Mouse (Mus musculus): ENCODE data around the gene Gm49450. TPM values are rescaled to one million over a fixed set of nuclear protein-coding genes. Genes with fewer than 3 reads are reported as not detected.
"Not testable (repeated sequence)": the region's sequence is repeated elsewhere in the genome, so short reads cannot be mapped to it uniquely, and the experiment has no call there.

The Gm49450 gene
- total RNA-seq, 2 experiments from 2014 or later = not detected

DNA sequence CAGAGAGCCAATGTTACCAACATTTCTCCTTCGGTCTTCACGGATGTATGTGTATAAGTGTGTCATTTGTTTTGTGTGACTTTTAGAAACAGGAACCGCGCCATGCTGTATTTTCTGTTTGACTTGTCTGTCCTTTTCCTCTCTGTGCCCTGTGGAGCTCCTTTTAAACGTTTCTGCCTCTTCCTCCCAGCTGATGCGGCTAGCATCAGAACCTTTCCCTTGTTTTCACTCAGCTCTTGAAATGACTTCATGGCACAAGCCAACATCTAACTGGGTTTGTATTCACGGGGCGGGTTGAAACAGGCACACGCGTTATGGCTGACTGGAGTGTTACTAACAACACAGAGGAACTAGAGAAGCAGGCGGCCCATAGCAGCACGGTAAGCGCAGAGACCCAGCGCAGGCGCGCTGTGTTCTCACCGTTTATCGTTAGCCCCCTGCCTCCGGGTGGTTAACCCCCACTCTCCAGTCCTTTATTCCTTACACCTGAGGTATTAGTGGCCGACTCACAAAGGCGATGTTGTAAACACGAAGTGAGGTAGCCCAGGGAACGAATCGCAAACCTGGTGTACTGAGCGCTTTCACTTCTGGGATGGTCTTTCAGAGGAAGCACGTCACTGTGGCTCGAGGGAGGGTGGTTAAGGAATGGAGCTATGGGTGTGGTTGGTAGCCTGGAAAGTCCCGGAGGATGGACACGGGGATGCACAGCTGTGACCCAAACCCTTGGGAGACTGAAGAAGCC, 32.1 kb upstream of the Gm49450 start:
- peak; percentile 76 to 80 for DNase-seq

DNA sequence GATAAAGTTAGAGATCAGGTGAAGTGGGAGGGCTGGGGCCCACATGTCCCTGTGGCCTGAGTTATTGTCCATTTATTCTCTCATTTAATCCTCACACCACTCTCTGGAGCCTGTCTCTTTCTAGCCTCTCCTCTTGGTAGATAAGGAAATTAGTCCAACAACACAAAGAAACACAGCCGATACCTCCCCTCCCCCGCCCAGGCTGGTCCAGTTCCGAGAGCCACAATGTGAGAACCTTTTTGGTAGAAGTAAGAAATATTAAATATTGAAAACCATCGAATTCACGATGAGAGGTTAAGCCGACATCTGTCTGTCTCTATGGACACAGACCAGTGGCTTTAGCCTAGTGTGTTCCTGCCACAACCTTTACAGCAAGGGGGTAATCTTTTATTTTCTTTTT, 31.3 kb upstream of the Gm49450 start:
- DNase-seq = no peak

- DNase-seq = no peak
Observed at GRCm38 (mm10) chr15:98983431-98984081, 30.2 kb upstream of the Gm49450 start.

DNA sequence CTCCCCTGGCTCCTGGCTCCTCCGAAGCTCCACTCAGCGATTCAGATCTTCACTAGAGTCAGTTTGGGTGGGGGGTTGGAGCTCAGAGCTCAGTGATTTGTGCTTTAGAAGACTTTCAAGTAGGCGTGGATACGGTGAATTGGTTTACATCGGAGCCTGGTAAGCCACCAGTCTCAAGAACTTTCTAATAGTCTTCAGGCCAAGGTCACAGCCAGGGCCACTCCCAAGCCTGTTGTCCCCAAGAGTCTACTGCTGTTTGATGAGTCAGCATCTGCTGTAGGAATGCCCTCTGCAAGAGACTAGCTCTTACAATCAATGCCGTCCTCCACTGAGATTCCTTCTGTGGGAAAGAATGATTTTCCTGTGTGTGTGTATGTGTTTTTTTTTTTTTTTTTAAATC, 28.7 kb upstream of the Gm49450 start:
- DNase-seq = no peak

- no peak for DNase-seq
Observed at GRCm38 (mm10) chr15:98980012-98980614, 26.8 kb upstream of the Gm49450 start.

DNA sequence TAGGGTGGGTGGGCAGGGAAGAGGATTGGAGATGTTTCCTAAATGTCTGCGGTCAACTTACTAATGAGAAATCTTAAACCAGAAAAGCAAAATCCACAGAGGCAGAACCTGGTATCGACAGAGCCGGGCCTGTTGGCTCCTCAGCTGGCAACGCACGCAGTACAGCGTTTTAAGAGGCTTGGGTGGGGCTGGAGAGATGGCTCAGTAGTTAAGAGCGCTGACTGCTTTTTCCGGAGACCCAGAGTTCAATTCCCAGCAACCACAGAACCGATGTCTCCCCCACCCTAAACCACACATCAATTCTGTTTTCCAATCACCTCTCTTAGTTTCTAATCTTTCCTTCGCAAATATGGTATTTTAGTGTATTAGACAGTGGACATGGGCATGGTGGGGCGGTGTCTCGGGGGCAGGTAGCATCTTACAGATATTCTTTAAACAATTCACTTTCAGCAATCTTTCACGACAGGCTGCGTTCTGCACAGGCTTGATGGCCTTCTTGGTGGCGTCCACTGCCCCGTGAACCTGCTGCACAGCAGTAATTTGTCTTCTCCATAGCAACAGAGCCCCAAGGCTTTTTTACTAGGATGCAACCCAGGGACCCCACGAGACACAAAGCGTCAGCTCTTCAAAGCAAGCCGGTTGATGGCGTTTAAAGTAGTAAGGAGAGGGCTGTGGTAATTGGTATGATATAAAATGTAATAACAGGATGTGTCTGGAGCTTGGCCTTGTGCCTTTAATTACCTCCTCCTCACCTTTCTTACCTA, 25.2 kb upstream of the Gm49450 start:
- no peak for DNase-seq

- DNase-seq = no peak
Observed at GRCm38 (mm10) chr15:98977759-98978408, 24.5 kb upstream of the Gm49450 start.

DNA sequence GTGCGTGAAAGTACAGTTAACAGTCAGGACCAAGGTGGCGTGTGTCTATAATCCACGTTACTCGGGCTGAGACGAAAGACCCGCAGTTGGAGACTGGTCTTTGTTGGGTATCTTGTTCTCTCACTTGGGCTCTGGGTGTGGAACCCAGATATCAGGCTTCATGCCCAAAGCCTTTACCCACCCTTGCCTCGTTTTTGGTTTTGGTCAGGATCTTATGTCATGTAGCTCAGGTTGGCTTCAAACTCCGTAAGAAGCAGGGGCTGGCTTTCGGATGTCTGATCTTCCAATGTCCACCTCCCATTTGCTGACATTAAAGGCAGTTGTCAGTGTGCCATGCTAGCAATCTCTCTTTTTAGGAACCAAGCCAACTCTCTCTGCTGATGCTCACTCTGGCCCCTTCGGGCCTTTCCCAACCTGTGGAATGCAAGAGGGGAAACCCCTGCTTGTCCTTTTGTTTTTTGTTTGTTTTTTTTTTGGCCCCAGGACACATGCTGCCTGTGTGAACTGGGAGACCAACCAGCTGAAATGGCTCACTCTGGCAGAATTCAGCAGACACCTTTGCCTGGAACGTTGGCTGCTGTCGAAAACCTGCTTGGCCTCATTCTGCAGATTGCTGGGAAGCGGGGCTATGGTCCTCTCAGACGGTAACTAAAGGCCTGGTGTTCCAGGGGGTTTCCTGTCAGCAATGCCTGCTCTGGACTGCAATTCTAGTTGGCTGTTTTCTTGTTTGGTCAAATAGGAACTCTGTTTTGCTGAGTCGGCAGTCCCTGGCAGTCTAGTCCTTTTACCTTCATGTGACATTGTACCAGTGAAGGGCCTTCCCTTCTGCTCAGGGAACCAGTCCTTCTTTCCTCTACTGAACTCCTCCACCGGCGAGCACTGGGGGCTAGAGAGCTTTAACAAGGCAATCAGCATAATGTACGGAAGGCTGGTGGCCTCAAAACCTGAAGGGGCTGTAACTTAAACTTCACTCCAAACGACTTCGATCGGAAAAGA, 23.7 kb upstream of the Gm49450 start:
- no peak for DNase-seq

- no peak for DNase-seq
Observed at GRCm38 (mm10) chr15:98973015-98973614, 19.8 kb upstream of the Gm49450 start.

GRCm38 (mm10) chr15:98971576-98972320, 18.4 kb upstream of the Gm49450 start:
- DNase-seq = not testable (repeated sequence)

- no peak for DNase-seq
Observed at GRCm38 (mm10) chr15:98971111-98971510, 17.8 kb upstream of the Gm49450 start.

- no peak for DNase-seq
Observed at GRCm38 (mm10) chr15:98969372-98970101, 16.2 kb upstream of the Gm49450 start.

- peak; percentile 53 to 60 for DNase-seq
Observed at GRCm38 (mm10) chr15:98968701-98969371, 15.5 kb upstream of the Gm49450 start.

GRCm38 (mm10) chr15:98959531-98959930, 6.2 kb upstream of the Gm49450 start:
- no peak for DNase-seq

DNA sequence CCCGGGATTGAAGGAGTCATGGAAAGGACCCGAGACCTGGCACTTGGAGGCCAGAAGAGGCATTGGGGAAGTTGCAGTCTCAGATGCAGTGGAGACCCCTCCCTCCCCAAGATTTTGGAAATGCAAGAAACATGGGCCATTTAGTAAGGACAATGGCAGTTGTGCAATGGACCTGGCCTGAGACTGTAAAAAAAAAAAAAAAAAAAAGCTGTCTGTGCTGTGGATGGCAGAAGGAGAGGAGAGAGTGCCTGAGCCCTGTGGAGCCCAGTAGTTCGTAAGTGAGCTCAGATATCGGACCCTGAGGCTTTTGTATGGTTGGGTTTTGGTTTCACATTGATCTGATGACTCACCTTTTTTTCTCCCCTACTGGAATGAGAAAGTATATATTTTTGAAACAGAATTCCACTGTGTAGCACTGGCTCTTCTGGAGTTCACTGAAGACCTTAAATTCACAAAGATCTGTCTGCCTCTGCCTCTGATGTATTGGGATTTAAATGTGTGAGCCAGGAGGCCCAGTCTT, 5.6 kb upstream of the Gm49450 start:
- DNase-seq = no peak

DNA sequence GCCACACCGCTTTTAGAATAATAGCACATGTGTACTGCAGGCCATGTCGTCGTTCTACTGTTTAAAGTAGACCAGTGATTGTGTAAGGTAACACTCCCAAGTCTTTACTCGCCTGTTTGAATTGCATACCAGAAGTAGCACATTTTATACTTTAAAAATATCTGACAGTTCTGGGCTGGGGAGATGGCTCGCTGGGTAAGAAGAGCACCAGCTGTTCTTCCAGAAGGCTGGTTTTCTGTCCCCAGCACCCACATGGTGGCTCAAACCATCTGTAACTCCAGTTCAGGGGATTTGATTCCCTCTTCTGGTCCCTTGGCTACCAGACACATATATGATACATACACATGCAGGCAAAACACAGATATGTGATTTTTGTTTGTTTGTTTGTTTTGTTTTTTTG, 4.1 kb upstream of the Gm49450 start:
- DNase-seq = no peak

DNA sequence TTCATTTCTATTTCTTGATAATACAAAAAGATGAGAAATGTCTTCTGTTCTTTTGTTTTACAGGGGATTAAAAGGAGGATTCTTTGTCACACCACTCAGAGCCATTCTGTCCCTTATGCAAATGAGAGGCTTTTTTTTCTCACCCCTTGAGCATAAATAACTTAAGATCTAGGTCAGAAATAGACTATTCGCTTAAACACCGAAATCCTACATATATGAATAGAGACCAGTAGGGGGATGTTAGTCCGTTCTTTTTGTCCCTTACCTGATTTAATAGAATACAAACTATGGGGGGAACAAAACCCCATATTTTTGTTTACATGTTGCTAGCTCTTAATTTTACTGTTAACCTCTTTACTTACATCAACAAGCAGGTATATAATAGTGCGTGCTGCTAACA, 2.6 kb upstream of the Gm49450 start:
- DNase-seq = no peak

DNA sequence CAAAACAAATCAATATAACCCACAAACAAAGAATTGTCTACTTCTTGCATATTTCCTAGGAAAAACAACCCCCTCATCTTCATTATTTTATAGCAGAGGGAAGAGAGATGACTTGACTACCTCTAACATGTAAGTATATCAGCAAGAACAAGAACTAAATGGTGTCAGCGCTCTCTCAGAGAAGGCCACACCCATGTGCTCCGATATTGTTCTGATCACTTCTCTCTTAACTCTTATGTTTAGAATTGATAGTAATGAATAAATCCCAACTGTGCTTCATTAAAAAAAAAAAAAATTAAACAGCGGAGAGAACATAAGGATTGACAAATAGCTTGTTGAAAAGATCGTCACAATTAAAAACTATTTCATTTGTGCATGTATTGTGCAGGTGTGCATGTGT, 2.0 kb upstream of the Gm49450 start:
- no peak for DNase-seq
